Mouse (Mus musculus): ENCODE measurements around the gene Rabl6. TPM values are rescaled to one million over a fixed set of nuclear protein-coding genes. Genes with fewer than 3 reads are reported as not detected.
"Not testable (repeated sequence)": the region's sequence is repeated elsewhere in the genome, so short reads cannot be mapped to it uniquely, and the experiment has no call there.

Rabl6 gene
- polyA plus RNA-seq, 1 experiment, result 35.8 TPM

GRCm38 (mm10) chr2:25576965-25577891 is 31.1 kb downstream of the Rabl6 start:
- no peak for DNase-seq (ENCODE audit: low read depth, low spot score)
- 27% methylated on average over 92 of the region's 92 CpGs for WGBS

- 87% methylated on average over 16 of the region's 16 CpGs for WGBS
- DNase-seq (ENCODE audit: low read depth, low spot score), result no peak
These were observed 32.1 kb downstream of the Rabl6 start for GRCm38 (mm10) chr2:25576028-25576850.

- DNase-seq (ENCODE audit: low read depth, low spot score), result no peak
- WGBS, result 12% methylated on average over 21 of the region's 21 CpGs
These were observed 32.8 kb downstream of the Rabl6 start for GRCm38 (mm10) chr2:25575432-25576027.

GRCm38 (mm10) chr2:25574579-25575431 is 33.5 kb downstream of the Rabl6 start, which contains the start of the genes Mamdc4 and Phpt1:
Gene Mamdc4, minus strand, starts transcription at chr2:25574845.
Gene Phpt1, minus strand, starts transcription at chr2:25575224.
- under 1% methylated on average over 44 of the region's 45 CpGs for WGBS
- peak; percentile 99 for DNase-seq (ENCODE audit: low read depth, low spot score)

DNA sequence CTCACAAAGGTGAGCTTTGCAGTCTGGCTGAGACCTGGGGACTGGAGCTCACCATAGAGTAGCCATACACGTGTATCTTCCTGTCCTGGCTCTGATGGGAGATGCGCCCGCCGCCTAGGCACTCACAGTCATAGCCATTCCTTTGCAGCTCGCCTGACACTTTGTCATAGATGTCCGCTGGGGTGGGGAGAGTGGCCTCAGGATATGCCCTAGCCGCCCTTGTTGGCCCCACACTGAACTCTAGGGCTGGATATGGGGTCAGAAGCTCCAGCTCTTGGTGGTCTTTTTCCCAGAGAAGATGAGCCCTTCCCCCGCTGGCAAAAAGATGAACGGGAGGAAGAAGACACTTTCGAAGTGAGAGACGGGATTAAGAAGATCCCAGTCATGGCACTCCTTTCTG is 34.2 kb downstream of the Rabl6 start:
- DNase-seq (ENCODE audit: low read depth, low spot score), result no peak
- WGBS, result 8% methylated on average over 11 of the region's 11 CpGs

DNA sequence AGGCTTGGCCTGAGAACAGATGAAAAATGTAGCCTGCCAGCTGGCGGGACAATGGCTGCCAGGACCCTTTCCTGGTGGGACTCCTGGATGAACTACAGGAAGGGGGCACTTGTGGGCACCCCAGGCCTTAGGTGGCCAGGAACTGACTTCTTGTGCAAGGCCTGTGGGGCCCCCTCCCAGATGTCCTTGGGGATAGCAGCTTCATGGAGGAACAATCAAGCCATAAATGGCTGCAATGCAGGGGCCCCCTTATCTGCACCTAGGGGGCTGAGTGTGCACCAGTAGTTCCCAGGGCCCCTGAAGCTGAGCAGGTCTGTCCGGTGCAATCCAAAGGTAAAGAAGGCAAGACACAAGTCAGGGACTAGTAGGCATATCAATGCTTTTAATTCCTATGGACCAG is 35.3 kb downstream of the Rabl6 start:
- no peak for DNase-seq (ENCODE audit: low read depth, low spot score)
- WGBS, result 88% methylated on average over 2 of the region's 2 CpGs

- WGBS, result 77% methylated on average over 4 of the region's 4 CpGs
- no peak for DNase-seq (ENCODE audit: low read depth, low spot score)
These were observed 37.1 kb downstream of the Rabl6 start for GRCm38 (mm10) chr2:25571221-25571620.

DNA sequence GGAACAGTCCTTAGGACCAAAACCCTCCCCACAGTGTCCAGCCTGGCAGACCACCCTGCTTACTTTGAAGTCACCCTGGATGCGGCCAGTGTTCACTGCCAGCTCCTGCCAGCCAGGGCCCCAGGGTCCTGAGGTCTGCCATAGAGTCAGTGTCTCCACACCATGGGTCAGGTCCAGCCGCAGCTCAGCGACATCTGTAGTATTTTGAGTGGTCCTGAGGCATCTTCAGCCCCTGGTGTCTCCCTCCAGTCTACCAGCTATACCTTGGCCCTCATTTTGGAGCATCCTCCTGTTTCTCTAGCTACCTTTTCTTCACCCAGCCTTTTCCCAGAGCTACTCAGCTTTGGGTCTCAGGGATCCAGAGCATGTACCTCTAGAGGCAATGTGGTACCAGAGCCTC is 39.0 kb downstream of the Rabl6 start:
- 92% methylated on average over 3 of the region's 3 CpGs for WGBS

DNA sequence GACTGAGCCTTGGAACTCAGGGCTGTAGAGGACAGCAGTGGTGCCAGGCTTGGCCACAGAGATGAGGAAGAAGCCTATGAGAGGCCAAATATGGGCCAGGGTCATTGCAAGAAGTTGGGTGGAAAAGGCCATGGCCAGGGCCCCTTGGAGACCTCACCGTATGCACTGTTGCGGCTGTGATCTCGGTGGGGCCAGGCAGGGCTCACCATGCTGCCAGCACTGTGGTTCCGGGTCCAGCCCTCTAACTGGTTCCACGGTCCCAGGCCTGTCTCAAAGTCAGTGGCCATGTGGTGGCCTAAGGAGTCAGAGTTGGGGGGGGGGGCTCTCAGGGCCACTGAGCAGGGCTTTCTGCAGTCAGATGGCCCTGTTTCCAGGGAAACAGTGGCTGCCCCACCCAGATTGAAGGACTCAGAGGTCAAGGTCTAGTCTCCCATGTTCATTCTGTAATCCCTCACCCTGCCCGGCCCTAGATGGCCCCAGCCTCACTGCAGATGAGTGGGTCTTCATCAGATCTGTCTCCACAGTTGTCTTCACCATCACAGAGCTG is 39.8 kb downstream of the Rabl6 start:
- DNase-seq (ENCODE audit: low read depth, low spot score), result no peak
- WGBS, result 53% methylated on average over 6 of the region's 6 CpGs

More for the DNA sequence above, 39.0 kb downstream of the Rabl6 start:
- no peak for DNase-seq (ENCODE audit: low read depth, low spot score)

GRCm38 (mm10) chr2:25566558-25566957 is 41.8 kb downstream of the Rabl6 start:
- 84% methylated on average over 6 of the region's 6 CpGs for WGBS

DNA sequence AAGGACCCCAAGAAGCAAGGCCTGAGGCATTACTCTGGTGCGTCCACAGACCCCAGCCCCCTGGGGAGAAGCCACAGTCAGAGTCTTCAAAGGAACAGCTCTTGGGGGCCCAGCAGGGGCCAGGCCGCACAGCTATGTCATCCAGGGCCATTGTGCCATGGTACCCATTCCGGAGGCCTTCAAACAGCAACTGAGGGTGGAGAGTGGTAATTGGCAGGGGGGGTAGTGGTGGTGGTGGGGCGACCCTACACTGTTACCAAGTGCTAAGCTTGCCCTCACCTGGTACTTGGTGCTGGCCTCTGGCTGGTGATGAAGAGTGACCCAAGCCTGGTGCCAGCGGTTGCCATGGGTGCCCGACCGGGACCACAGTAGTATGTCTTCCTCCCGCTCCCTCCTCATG is 42.6 kb downstream of the Rabl6 start:
- no peak for DNase-seq (ENCODE audit: low read depth, low spot score)
- 94% methylated on average over 8 of the region's 8 CpGs for WGBS

More at GRCm38 (mm10) chr2:25566558-25566957, 41.8 kb downstream of the Rabl6 start:
- no peak for DNase-seq (ENCODE audit: low read depth, low spot score)

DNA sequence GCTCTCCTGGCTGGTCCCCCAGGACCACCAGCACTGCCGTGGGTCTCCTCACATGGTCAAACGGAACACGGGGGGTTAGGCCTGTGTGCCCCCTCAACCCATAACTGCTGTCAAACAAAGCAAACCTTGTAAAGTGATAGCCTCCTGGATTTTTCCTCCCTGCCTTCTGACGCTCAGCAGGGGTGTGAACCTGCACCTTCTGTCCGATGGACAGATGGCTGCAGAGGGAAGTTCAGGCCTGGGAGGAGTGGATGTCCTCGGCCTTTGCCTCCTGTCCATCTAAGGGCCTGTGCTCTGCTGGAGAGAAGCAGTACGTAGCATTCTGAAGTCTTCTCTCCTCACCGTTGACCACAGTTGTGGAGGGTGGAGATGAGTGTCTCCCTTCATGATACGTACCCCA is 46.4 kb downstream of the Rabl6 start:
- 78% methylated on average over 9 of the region's 9 CpGs for WGBS
- no peak for DNase-seq (ENCODE audit: low read depth, low spot score)

DNA sequence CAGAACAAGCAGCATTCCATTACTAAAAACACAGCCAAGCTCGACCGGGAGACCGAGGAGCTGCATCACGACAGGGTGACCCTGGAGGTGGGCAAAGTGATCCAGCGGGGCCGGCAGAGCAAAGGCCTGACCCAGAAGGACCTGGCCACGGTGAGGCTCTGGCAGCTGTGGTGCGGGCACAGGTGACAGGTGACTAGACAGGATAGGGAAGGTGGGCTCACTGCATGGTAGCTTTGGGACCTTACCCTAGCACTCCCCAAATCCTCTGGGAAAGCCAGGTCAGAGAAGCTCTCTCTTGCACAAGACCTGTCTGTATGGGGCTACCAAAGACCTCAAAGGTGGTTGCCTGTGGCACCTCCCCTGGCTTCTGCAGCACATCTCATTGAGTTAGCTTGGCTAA is 47.8 kb downstream of the Rabl6 start:
- DNase-seq (ENCODE audit: low read depth, low spot score), result no peak
- 88% methylated on average over 8 of the region's 8 CpGs for WGBS

- no peak for DNase-seq (ENCODE audit: low read depth, low spot score)
- WGBS, result 42% methylated on average over 6 of the region's 6 CpGs
These were observed 49.5 kb downstream of the Rabl6 start for GRCm38 (mm10) chr2:25558774-25559173.

- WGBS, result under 1% methylated on average over 24 of the region's 24 CpGs
These were observed 50.4 kb downstream of the Rabl6 start for GRCm38 (mm10) chr2:25557964-25558360.

GRCm38 (mm10) chr2:25557221-25557963 is 50.9 kb downstream of the Rabl6 start, which contains the start of gene Edf1:
Gene Edf1, plus strand, starts transcription at chr2:25557847.
- WGBS, result under 1% methylated on average over 61 of the region's 61 CpGs
- DNase-seq (ENCODE audit: low read depth, low spot score), result peak; percentile 86

More at GRCm38 (mm10) chr2:25557964-25558360, 50.4 kb downstream of the Rabl6 start:
- DNase-seq (ENCODE audit: low read depth, low spot score), result no peak

DNA sequence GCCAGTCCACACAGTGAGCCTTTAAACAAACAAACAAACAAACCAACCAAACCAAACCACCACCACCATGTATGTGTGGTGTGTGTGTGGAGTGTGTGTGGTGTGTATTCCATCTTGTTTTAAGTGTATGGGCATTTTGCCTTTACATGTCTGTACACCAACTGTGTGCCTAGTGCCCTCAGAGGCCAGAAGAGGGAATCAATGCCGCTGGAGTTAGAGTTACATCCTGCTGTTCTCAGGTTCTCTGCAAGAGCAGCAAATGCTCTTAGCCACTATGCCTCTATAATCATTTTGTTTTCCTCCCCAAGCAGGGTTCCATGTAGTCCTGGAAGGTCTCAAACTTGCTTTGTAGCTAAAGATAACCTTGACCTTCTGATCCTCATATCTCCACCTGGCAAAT is 52.0 kb downstream of the Rabl6 start:
- 59% methylated on average over 1 of the region's 1 CpGs for WGBS
- no peak for DNase-seq (ENCODE audit: low read depth, low spot score)

DNA sequence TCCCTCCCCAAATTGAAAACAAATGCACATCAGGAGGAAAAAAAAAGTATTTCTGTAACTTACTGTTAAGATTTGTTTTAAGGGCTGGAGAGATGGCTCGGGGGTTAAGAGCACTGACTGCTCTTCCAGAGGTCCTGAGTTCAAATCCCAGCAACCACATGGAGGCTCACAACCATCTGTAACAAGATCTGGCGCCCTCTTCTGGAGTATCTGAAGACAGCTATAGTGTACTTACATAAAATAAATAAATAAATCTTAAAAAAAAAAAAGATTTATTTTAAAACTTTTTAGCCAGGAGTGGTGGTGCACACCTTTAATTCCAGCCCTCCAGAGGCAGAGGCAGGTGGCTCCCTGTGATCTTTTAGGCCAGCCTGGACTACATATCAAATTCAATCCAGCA is 52.8 kb downstream of the Rabl6 start:
- 59% methylated on average over 2 of the region's 2 CpGs for WGBS
- DNase-seq (ENCODE audit: low read depth, low spot score), result not testable (repeated sequence)
